Mouse (Mus musculus): Measurements from ENCODE around the gene Ostc.

GRCm38 (mm10) chr3:130737652-130738361, 28.6 kb upstream of the Ostc start:
- TF ChIP-seq CTCF (IDR thresholded peaks at IDR 0.05; ENCODE audit: insufficient read depth, low read length): no peak
- TF ChIP-seq POLR2A (IDR thresholded peaks at IDR 0.05; ENCODE audit: borderline replicate concordance, extremely low read depth, low read depth, low read length): no peak
